Mouse (Mus musculus) liver, embryonic 16.5 days (tissue): ENCODE measurements around the gene Tfpi. TPM values are rescaled to one million over a fixed set of nuclear protein-coding genes. Genes with fewer than 3 reads are reported as not detected.

Experiments
- ATAC-seq: fragments of 200-750 bp; cut with Nextera tagmentation; 2 replicates; pipeline ENCODE4 v1.8.0; 2017; ENCODE audit warnings: low read depth, mild to moderate bottlenecking, moderate number of reproducible peaks, moderate library complexity
- H3K27ac ChIP-seq: fragments of 300-500 bp; sonication (generic); 2 replicates; pipeline ENCODE4 v1.5.1; 2014; ENCODE audit warnings: mild to moderate bottlenecking, low read length
- H3K27me3 ChIP-seq: fragments of 300-500 bp; sonication (generic); 2 replicates; pipeline ENCODE4 v1.6.1; 2014; ENCODE audit warnings: low read depth, low read length, mixed read lengths; ENCODE audit not compliant: control insufficient read depth, insufficient read depth
- H3K36me3 ChIP-seq: fragments of 300-500 bp; sonication (generic); 2 replicates; pipeline ENCODE4 v1.6.1; 2014; ENCODE audit warnings: mild to moderate bottlenecking; ENCODE audit not compliant: control insufficient read depth, insufficient read depth
- H3K4me1 ChIP-seq: fragments of 300-500 bp; sonication (generic); 2 replicates; pipeline ENCODE4 v1.6.1; 2014; ENCODE audit warnings: low read depth, low read length, mixed read lengths; ENCODE audit not compliant: control insufficient read depth
- H3K4me2 ChIP-seq: fragments of 300-500 bp; sonication (generic); 2 replicates; pipeline ENCODE4 v1.6.1; 2014; ENCODE audit warnings: low read depth, low read length, mixed read lengths
- H3K4me3 ChIP-seq: fragments of 300-500 bp; sonication (generic); 2 replicates; pipeline ENCODE4 v1.5.1; 2014; ENCODE audit warnings: low read depth, mild to moderate bottlenecking, low read length
- H3K9ac ChIP-seq: fragments of 300-500 bp; sonication (generic); 2 replicates; pipeline ENCODE4 v1.6.1; 2014; ENCODE audit warnings: low read depth, low read length
- H3K9me3 ChIP-seq: fragments of 300-500 bp; sonication (generic); replicated peaks from 2 replicates; pipeline ENCODE4 v1.6.1; 2016; ENCODE audit warnings: low read length; ENCODE audit not compliant: control insufficient read depth
- WGBS: fragments of 180-500 bp; shearing (Covaris S2); extraction: QIAGEN DNeasy Blood & Tissue Kit; methylation state at CpG from one replicate; pipeline ENCODE4 v1.1.7; 2014; ENCODE audit not compliant: insufficient replicate concordance; 5-methylcytosine and 5-hydroxymethylcytosine counted together
- polyA plus RNA-seq: library from polyadenylated mRNA; unstranded; fragments of >200 nt; fragmentation: Nextera tagmentation; extraction: Ambion mirVana; gene quantifications from 2 replicates; pipeline ENCODE4 v1.2.1, GENCODE M21; 2015

Gene Tfpi
- polyA plus RNA-seq = 15.5 and 17.6 TPM in 2 replicates

DNA sequence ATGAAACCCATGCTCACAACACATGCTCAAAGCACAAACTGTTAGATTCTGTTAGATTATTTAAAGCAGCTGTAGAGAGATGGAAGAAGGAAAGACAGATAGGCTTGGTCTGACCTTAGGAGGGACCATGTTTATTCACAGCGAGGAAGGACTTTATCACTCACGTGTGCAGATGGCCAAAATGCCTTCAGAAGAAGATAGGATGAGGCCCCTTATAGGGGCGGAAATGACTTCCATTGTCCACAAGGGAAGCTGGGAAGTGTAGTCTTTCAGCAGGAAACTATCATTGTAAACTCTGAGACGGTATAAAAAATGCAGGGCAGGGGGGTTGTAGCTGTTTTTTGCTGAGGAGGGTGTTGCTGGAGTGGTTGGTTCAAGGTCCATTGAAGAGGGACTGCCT lies at the start of gene Tfpi:
TSS of gene Tfpi (minus strand) at position 199 of the 400 bp plus-strand sequence.
- Histone ChIP-seq H3K4me1 (peaks cover 5% of the 10 kb centered on the region), H3K9ac (peak within 1 kb of the TSS; percentile 39; the same call in 1 of the 2 replicates), H3K9me3 (no peaks in the 10 kb centered on the region), H3K27ac (peak within 1 kb of the TSS; percentile 24; the same call in 1 of the 2 replicates), H3K27me3 (no peaks in the 10 kb centered on the region), H3K4me3 (peak within 1 kb of the TSS; percentile 51), H3K36me3 (no peaks in the 10 kb centered on the region), H3K4me2 (peak within 1 kb of the TSS; percentile 61)
- 16% methylated on average over 4 of the region's 4 CpGs for WGBS
- peak; percentile 80 for ATAC-seq

DNA sequence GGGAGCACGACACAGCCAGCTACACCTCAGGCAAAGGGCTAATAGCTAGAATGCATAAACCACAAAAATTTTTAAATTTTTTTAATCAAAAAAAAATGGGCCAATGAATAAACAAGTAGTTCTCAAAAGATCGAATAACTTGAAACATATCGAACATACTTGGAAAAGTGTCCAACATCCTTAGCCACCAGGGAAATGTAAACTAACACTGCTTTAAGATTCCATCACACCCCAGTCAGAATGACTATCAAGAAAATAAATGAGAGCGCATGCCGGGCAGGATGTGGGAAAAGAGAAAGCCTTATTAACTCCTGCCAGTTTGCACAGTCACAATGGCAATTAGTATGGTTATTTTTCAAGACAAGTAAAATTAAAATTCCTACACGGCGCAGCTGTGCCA lies 49.6 kb upstream of the Tfpi start:
- Histone ChIP-seq H3K4me1 (no peaks in the 10 kb centered on the region), H3K27ac (no peak overlapping the region), H3K4me2 (no peak overlapping the region), H3K4me3 (no peak overlapping the region), H3K27me3 (no peaks in the 10 kb centered on the region), H3K36me3 (no peaks in the 10 kb centered on the region), H3K9me3 (no peaks in the 10 kb centered on the region), H3K9ac (no peak overlapping the region)
- no peak for ATAC-seq
- WGBS = 80% methylated on average over 7 of the region's 7 CpGs

GRCm38 (mm10) chr2:84525806-84526205 lies 49.2 kb upstream of the Tfpi start:
- Histone ChIP-seq H3K27ac (no peak overlapping the region), H3K36me3 (no peaks in the 10 kb centered on the region), H3K4me3 (no peak overlapping the region), H3K9ac (no peak overlapping the region), H3K9me3 (no peaks in the 10 kb centered on the region), H3K4me1 (no peaks in the 10 kb centered on the region), H3K27me3 (no peaks in the 10 kb centered on the region), H3K4me2 (no peak overlapping the region)
- ATAC-seq = no peak
- 61% methylated on average over 6 of the region's 6 CpGs for whole genome bisulfite sequencing

DNA sequence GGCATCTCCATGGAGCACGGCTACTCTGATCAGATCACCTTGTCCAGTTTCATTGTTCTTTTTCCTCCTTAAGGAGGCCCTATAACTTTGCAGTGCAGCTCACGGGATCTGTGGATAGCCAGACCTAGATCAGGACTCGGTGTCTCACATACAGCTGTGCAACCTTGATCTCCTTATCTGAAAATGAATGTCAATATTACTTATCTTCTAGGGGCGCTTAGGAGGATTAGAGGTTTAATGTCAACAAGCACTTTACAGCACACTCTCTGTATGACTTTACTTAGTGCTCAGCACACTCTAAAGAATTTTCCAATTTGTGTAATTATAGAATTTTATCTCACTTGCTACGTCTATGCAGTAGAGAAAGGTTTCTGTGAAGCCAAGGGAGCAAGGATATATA lies 48.5 kb upstream of the Tfpi start:
- Histone ChIP-seq H3K27ac (no peak overlapping the region), H3K36me3 (no peaks in the 10 kb centered on the region), H3K4me1 (no peaks in the 10 kb centered on the region), H3K27me3 (no peaks in the 10 kb centered on the region), H3K4me3 (no peak overlapping the region), H3K9me3 (no peaks in the 10 kb centered on the region), H3K4me2 (no peak overlapping the region), H3K9ac (no peak overlapping the region)
- WGBS = 44% methylated on average over 5 of the region's 5 CpGs
- ATAC-seq = no peak

DNA sequence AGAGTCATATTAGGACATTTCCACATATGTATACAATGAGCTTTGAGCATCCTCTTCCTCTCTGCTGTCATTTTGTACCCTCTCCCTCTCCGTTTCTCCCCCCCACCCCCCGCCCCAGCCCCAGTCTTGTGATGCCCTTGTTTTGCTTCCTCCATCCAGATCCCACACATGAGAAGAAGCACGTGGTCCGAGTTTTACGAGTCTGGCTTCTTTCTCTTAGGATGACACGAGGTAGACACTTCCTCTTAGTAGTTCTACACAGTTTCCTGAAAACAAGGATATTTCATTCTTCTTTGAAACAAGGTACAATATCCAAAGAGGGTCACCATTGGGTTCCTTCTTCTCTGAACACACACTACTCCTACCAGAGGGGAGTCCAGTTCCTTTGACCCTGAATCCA lies 47.4 kb upstream of the Tfpi start:
- H3K9ac ChIP-seq = no peak overlapping the region
- H3K9me3 ChIP-seq = no peaks in the 10 kb centered on the region
- no peak overlapping the region for H3K4me2 ChIP-seq
- no peaks in the 10 kb centered on the region; the same call in 1 of the 2 replicates for H3K4me1 ChIP-seq
- WGBS = 42% methylated on average over 6 of the region's 6 CpGs
- no peaks in the 10 kb centered on the region for H3K36me3 ChIP-seq
- H3K27me3 ChIP-seq = no peaks in the 10 kb centered on the region
- H3K27ac ChIP-seq = no peak overlapping the region
- peak; percentile 38; the same call in 1 of the 2 replicates for ATAC-seq
- no peak overlapping the region for H3K4me3 ChIP-seq

- 41% methylated on average over 6 of the region's 6 CpGs for WGBS
- no peaks in the 10 kb centered on the region for H3K36me3 ChIP-seq
- no peaks in the 10 kb centered on the region; the same call in 1 of the 2 replicates for H3K4me1 ChIP-seq
- ATAC-seq = no peak
- H3K27ac ChIP-seq = no peak overlapping the region
- H3K4me3 ChIP-seq = no peak overlapping the region
- no peak overlapping the region for H3K4me2 ChIP-seq
- no peaks in the 10 kb centered on the region for H3K9me3 ChIP-seq
- H3K27me3 ChIP-seq = no peaks in the 10 kb centered on the region
- H3K9ac ChIP-seq = no peak overlapping the region
These were observed 46.7 kb upstream of the Tfpi start for GRCm38 (mm10) chr2:84523103-84523865.

DNA sequence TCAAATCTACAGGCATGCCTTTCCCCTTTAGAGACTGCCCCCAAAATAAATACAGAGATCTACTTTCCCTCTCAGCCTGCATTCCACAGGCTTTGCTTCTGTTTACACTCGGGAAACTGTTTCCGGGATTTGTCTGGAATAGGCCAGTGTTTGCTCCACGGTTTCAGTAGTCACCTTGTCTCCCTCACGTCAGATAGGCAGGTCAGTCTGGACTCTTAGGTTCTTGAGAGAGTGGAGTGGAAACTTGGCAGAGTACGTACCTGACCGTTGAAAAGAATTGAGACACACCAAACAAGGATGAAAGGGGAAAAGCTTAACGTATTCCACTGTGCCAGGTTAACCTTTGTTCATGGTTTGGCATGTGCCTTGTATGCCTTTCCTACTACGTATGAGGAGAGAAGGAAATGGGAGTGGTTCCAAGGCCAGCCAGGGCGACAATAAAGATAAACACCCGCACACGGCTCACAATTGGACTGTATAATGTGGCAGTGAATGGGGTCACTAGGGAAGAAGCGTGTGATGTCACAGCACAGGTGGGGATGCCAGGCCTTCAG lies 43.0 kb upstream of the Tfpi start:
- Histone ChIP-seq H3K27ac (0 out of 2 replicates have a peak overlapping the region, but pooled peaks have one; percentile 12), H3K36me3 (no peaks in the 10 kb centered on the region), H3K4me3 (no peak overlapping the region), H3K27me3 (no peaks in the 10 kb centered on the region), H3K9ac (no peak overlapping the region), H3K4me1 (no peaks in the 10 kb centered on the region; the same call in 1 of the 2 replicates), H3K4me2 (no peak overlapping the region), H3K9me3 (no peaks in the 10 kb centered on the region)
- 49% methylated on average over 12 of the region's 12 CpGs for WGBS
- peak; percentile 54 for ATAC-seq

DNA sequence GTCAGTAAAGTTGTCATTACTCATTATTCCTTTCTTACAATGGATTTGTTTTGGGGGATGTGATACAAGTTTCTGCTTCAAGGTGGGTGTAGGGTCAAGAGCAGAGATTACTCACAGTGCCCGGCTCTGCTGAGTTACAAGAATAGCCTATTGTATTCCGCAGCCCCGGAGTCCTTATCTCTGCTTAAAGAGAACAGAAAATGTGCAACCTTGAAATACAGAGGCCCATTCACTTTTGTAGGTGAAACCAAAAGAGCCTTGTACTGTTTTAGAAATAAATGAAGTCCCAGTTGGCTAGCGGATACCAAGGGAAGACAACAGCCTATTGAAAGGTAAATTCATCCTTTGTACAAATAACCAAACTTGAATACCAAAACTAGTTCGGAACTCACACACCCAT lies 42.2 kb upstream of the Tfpi start:
- no peaks in the 10 kb centered on the region for H3K9me3 ChIP-seq
- no peaks in the 10 kb centered on the region for H3K27me3 ChIP-seq
- no peak overlapping the region for H3K9ac ChIP-seq
- no peak overlapping the region for H3K4me2 ChIP-seq
- H3K4me1 ChIP-seq = no peaks in the 10 kb centered on the region; the same call in 1 of the 2 replicates
- no peak overlapping the region for H3K27ac ChIP-seq
- ATAC-seq = no peak
- H3K36me3 ChIP-seq = no peaks in the 10 kb centered on the region
- no peak overlapping the region for H3K4me3 ChIP-seq
- 47% methylated on average over 5 of the region's 5 CpGs for WGBS

GRCm38 (mm10) chr2:84513281-84513680 lies 36.7 kb upstream of the Tfpi start:
- WGBS = 65% methylated on average over 3 of the region's 3 CpGs
- Histone ChIP-seq H3K4me3 (no peak overlapping the region), H3K27ac (no peak overlapping the region), H3K36me3 (no peaks in the 10 kb centered on the region), H3K9me3 (no peaks in the 10 kb centered on the region), H3K27me3 (no peaks in the 10 kb centered on the region), H3K4me2 (no peak overlapping the region), H3K9ac (no peak overlapping the region), H3K4me1 (no peaks in the 10 kb centered on the region)
- no peak for ATAC-seq
